Mouse (Mus musculus): ENCODE data around the gene Mapk8ip1. TPM values are rescaled to one million over a fixed set of nuclear protein-coding genes. Genes with fewer than 3 reads are reported as not detected.

Mapk8ip1 gene
- polyA plus RNA-seq, 1 experiment from 2014 or later, result 6.8 TPM

DNA sequence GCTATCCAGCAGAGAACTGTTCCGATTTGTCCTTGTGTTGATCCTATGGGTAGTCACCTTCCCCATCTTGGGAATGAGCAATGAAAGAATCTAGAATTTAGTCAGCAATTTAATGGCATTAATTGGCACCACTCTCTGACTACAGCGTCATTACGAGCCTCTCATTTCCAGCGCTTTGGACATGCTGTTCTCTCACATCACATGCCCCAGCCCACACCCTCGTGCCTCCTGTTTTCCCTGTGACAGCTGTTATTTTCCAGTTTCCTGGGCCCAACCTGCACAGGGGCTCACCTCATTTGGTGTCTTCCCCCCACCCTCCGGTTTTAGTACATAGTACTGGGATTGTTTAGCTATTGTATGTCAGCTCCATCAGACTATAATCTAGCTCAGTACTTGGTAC lies 34.0 kb upstream of the Mapk8ip1 start:
- H3K4me2 ChIP-seq, result peak overlapping the region; percentile 89; the same call in 1 of the 2 replicates
- H3K9ac ChIP-seq, result no peak overlapping the region
- peaks cover 35% of the 10 kb centered on the region for H3K4me1 ChIP-seq (replicated peaks)
- no peak for ATAC-seq (ENCODE audit: insufficient number of reproducible peaks, low FRiP score)
- no peak overlapping the region for H3K4me3 ChIP-seq
- WGBS, result 59% methylated on average over 6 of the region's 6 CpGs
- H3K9me3 ChIP-seq (replicated peaks), result no peaks in the 10 kb centered on the region
- no peaks in the 10 kb centered on the region for H3K36me3 ChIP-seq
- H3K27me3 ChIP-seq (replicated peaks), result peaks cover 5% of the 10 kb centered on the region; the same call in 1 of the 2 replicates
- H3K27ac ChIP-seq (ENCODE audit: poor library complexity, severe bottlenecking), result no peak overlapping the region

- no peaks in the 10 kb centered on the region for H3K27me3 ChIP-seq (replicated peaks)
- no peak for ATAC-seq (ENCODE audit: insufficient number of reproducible peaks, low FRiP score)
- H3K9me3 ChIP-seq (replicated peaks), result no peaks in the 10 kb centered on the region
- no peak overlapping the region for H3K27ac ChIP-seq (ENCODE audit: poor library complexity, severe bottlenecking)
- H3K4me1 ChIP-seq (replicated peaks), result peaks cover 41% of the 10 kb centered on the region
- peak overlapping the region; percentile 88 for H3K4me3 ChIP-seq
- peak overlapping the region; percentile 89 for H3K4me2 ChIP-seq
- no peaks in the 10 kb centered on the region for H3K36me3 ChIP-seq
- H3K9ac ChIP-seq, result peak overlapping the region; percentile 29; the same call in 1 of the 2 replicates
- whole genome bisulfite sequencing, result 11% methylated on average over 12 of the region's 12 CpGs
Measured at GRCm38 (mm10) chr2:92434375-92434745, 33.3 kb upstream of the Mapk8ip1 start.

DNA sequence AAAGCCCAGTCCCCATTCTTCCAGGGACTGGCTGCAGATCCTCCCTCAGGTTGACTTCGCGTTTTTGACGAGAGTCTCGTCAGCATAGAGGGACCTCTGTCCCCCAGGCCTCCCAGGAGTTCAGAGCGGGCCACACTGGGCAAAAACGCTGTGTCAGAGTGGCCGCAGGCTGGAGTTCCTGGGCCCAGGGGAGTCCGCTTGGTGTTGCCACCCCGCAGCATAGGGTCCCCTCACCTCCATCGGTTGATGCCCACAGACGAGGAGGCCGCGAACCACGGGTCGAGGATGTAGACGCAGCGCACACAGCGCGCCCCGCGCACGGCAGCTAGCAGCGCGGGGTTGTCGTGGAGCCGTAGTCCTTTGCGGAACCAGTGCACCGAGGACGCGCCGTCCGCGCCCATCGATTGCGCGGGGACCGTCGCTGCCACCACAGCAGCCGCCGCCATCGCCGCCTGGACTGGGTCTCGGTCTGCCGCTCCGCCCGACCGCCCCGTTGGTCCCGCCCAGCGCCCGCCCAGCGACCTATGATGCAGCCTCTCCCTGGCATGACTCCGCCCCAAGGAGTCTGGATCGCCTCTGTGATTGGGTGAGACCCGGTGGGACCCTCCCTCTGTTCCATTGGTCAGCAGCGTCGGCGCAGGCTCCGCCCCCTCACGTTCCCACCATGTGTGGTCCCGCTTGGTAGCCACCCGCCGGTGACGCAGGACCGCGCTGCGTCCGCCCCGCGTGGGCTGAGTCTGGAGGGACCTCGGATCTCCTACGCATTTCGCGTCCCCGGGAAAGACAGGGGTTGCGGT lies 32.7 kb upstream of the Mapk8ip1 start, which contains the start of gene Cry2:
TSS of gene Cry2 (minus strand) at position 466 of the 797 bp plus-strand sequence.
- H3K27ac ChIP-seq (ENCODE audit: poor library complexity, severe bottlenecking), result peak within 1 kb of the TSS; percentile 61
- no peaks in the 10 kb centered on the region for H3K27me3 ChIP-seq (replicated peaks)
- H3K36me3 ChIP-seq, result no peaks in the 10 kb centered on the region
- peak within 1 kb of the TSS; percentile 91 for H3K9ac ChIP-seq
- H3K4me2 ChIP-seq, result peak within 1 kb of the TSS; percentile 89
- H3K9me3 ChIP-seq (replicated peaks), result no peaks in the 10 kb centered on the region
- H3K4me1 ChIP-seq (replicated peaks), result peaks cover 47% of the 10 kb centered on the region
- H3K4me3 ChIP-seq, result peak within 1 kb of the TSS; percentile 88
- under 1% methylated on average over 74 of the region's 76 CpGs for WGBS
- ATAC-seq (ENCODE audit: insufficient number of reproducible peaks, low FRiP score), result peak; percentile 98

DNA sequence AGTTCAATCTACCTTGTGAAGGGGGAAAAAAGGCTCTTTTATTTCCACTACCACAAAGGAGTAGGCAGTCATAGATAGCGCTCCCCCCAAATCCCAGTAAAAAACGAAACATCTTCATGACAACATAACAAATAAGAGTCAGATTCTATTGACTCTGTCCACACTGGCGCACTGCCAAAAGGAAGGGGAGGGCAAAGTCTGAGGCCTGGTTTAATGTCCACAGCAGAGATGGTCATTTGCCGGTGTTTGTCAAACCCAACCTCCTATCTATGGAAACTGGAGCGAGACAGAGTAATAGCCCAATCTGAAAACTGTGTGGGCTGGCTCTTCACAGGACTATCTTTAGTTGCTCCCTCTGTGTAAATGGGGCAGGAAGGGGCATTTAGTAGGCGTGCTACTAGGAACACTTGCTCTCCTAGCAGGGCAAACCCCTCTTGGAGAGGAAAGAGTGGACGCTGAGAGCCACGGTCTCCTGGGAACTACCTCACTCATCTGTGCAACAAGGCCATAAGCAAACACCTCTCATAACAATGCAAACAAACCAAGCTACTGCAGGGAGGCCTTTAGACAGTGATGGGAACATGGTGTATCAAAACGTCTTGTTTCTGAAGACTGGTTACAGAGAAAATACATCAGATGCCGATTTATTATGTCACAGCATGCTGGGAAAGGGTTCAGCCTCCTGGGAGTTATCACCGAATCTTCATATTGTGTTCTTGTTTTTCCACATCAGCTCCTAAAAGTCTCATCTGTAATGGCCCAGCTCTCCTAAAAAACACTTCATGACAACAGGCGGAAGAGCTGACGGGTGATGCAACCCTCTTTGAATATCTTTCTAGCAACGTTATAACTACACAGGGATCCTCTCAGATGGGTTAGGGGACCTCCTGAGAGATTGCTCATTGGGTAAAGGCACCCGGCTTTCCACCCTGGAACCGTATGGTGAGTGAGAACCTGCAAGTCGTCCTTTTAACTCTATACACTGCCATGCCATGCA lies 31.5 kb upstream of the Mapk8ip1 start:
- H3K4me1 ChIP-seq (replicated peaks), result peaks cover 59% of the 10 kb centered on the region
- 48% methylated on average over 17 of the region's 17 CpGs for WGBS
- ATAC-seq (ENCODE audit: insufficient number of reproducible peaks, low FRiP score), result no peak
- H3K27ac ChIP-seq (ENCODE audit: poor library complexity, severe bottlenecking), result no peak overlapping the region
- H3K4me2 ChIP-seq, result peak overlapping the region; percentile 89
- H3K36me3 ChIP-seq, result no peaks in the 10 kb centered on the region
- H3K4me3 ChIP-seq, result peak overlapping the region; percentile 88
- no peaks in the 10 kb centered on the region for H3K27me3 ChIP-seq (replicated peaks)
- H3K9ac ChIP-seq, result peak overlapping the region; percentile 91
- no peaks in the 10 kb centered on the region for H3K9me3 ChIP-seq (replicated peaks)

DNA sequence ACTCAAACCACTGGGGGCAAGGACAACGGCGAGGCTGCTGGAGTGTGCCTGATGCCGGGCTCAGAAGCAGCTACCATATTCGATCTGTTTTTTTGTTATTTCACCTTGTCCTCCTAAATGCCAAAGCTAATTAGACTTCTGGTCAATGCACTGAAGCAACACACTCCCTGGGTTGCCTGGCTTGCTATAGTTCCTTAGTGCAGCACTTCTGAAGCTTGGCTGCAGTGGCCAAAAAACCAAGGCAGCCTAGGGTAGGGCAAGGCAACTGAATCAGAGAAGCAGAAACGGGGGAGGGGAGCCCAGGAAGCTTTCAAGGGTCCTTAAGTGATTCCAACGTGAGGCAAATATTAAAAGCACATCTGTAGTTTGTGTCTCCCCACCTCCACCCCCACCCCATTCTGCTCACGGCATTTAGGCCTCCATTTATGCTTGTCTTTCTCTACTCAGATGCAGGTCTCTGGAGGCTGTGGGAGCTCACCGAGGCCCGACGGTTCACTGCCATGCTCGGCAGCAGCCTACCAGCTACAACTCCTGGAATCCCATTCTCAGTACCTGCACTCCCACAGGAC lies 30.6 kb upstream of the Mapk8ip1 start:
- peak overlapping the region; percentile 91 for H3K9ac ChIP-seq
- H3K27ac ChIP-seq (ENCODE audit: poor library complexity, severe bottlenecking), result peak overlapping the region; percentile 60; the same call in 1 of the 2 replicates
- peaks cover 68% of the 10 kb centered on the region for H3K4me1 ChIP-seq (replicated peaks)
- 34% methylated on average over 11 of the region's 11 CpGs for WGBS
- H3K27me3 ChIP-seq (replicated peaks), result no peaks in the 10 kb centered on the region
- H3K4me2 ChIP-seq, result peak overlapping the region; percentile 89
- peak overlapping the region; percentile 88 for H3K4me3 ChIP-seq
- ATAC-seq (ENCODE audit: insufficient number of reproducible peaks, low FRiP score), result no peak
- H3K9me3 ChIP-seq (replicated peaks), result no peaks in the 10 kb centered on the region
- 0 out of 2 replicates have a peak, but pooled peaks cover under 1% of the 10 kb centered on the region for H3K36me3 ChIP-seq

- ATAC-seq (ENCODE audit: insufficient number of reproducible peaks, low FRiP score), result peak; percentile 34
- 56% methylated on average over 21 of the region's 21 CpGs for WGBS
- peak overlapping the region; percentile 60 for H3K27ac ChIP-seq (ENCODE audit: poor library complexity, severe bottlenecking)
- peak overlapping the region; percentile 88 for H3K4me3 ChIP-seq
- no peaks in the 10 kb centered on the region for H3K9me3 ChIP-seq (replicated peaks)
- H3K4me1 ChIP-seq (replicated peaks), result peaks cover 74% of the 10 kb centered on the region
- H3K27me3 ChIP-seq (replicated peaks), result no peaks in the 10 kb centered on the region
- peaks cover 7% of the 10 kb centered on the region; the same call in 1 of the 2 replicates for H3K36me3 ChIP-seq
- peak overlapping the region; percentile 89 for H3K4me2 ChIP-seq
- H3K9ac ChIP-seq, result peak overlapping the region; percentile 91
Measured at GRCm38 (mm10) chr2:92430723-92431541, 29.9 kb upstream of the Mapk8ip1 start.

DNA sequence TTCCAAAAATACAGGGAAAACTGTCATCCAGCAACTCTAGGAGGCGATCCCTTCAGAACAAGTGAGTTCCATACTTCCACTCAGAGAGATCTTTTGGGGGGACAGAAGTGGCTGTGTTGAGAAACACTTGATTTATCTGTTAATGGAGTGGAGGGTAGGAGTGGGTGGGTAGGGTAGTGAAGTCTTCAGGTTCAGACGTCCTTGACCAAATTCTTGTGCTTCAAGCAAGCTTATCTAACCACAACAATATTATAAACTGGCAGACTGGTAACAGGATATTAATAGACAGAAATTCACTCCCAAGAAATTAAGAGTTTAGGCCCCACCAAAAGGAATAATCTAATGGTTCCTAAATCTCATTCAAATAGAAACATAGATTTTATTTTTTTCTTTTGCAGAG lies 29.0 kb upstream of the Mapk8ip1 start:
- H3K9me3 ChIP-seq (replicated peaks), result no peaks in the 10 kb centered on the region
- 59% methylated on average over 2 of the region's 2 CpGs for WGBS
- H3K4me1 ChIP-seq (replicated peaks), result peaks cover 83% of the 10 kb centered on the region
- H3K4me2 ChIP-seq, result 0 out of 2 replicates have a peak overlapping the region, but pooled peaks have one; percentile 1
- H3K9ac ChIP-seq, result no peak overlapping the region
- ATAC-seq (ENCODE audit: insufficient number of reproducible peaks, low FRiP score), result no peak
- H3K4me3 ChIP-seq, result no peak overlapping the region
- H3K27ac ChIP-seq (ENCODE audit: poor library complexity, severe bottlenecking), result no peak overlapping the region
- H3K27me3 ChIP-seq (replicated peaks), result no peaks in the 10 kb centered on the region
- peaks cover 9% of the 10 kb centered on the region; the same call in 1 of the 2 replicates for H3K36me3 ChIP-seq

DNA sequence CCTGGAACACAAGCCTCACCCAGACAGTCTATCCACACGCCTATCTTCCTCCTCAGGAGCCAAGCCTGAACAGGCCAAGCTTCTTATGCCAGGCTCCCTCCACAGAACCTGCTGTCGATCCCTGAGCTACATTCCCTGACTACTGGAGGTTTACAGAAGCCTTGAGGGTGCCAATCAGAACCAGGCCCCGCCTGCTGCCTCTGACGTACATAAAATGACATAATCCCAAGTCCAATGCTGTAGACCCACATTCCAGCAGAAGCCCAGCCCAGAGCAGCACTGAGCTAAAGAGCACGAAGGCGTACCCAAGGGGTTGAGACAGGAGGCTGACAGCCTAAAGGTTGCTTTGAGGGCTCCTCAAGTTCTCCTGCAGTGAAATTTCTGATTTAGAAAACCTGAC lies 26.8 kb upstream of the Mapk8ip1 start:
- no peak overlapping the region for H3K9ac ChIP-seq
- WGBS, result 31% methylated on average over 6 of the region's 6 CpGs
- no peak overlapping the region for H3K4me2 ChIP-seq
- H3K4me3 ChIP-seq, result no peak overlapping the region
- H3K27ac ChIP-seq (ENCODE audit: poor library complexity, severe bottlenecking), result peak overlapping the region; percentile 10; the same call in 1 of the 2 replicates
- H3K27me3 ChIP-seq (replicated peaks), result no peaks in the 10 kb centered on the region
- H3K36me3 ChIP-seq, result peaks cover 18% of the 10 kb centered on the region
- peaks cover 94% of the 10 kb centered on the region for H3K4me1 ChIP-seq (replicated peaks)
- no peaks in the 10 kb centered on the region for H3K9me3 ChIP-seq (replicated peaks)
- ATAC-seq (ENCODE audit: insufficient number of reproducible peaks, low FRiP score), result peak; percentile 51; the same call in 1 of the 2 replicates

- no peak overlapping the region for H3K4me3 ChIP-seq
- peaks cover 33% of the 10 kb centered on the region for H3K36me3 ChIP-seq
- peak overlapping the region; percentile 59; the same call in 1 of the 2 replicates for H3K27ac ChIP-seq (ENCODE audit: poor library complexity, severe bottlenecking)
- peak overlapping the region; percentile 24; the same call in 1 of the 2 replicates for H3K9ac ChIP-seq
- 76% methylated on average over 3 of the region's 3 CpGs for WGBS
- H3K27me3 ChIP-seq (replicated peaks), result no peaks in the 10 kb centered on the region
- H3K9me3 ChIP-seq (replicated peaks), result no peaks in the 10 kb centered on the region
- no peak for ATAC-seq (ENCODE audit: insufficient number of reproducible peaks, low FRiP score)
- H3K4me1 ChIP-seq (replicated peaks), result peaks cover 80% of the 10 kb centered on the region
- H3K4me2 ChIP-seq, result no peak overlapping the region
Measured at GRCm38 (mm10) chr2:92426426-92426825, 25.4 kb upstream of the Mapk8ip1 start.

GRCm38 (mm10) chr2:92425366-92425765 lies 24.3 kb upstream of the Mapk8ip1 start:
- peaks cover 43% of the 10 kb centered on the region for H3K36me3 ChIP-seq
- H3K9me3 ChIP-seq (replicated peaks), result no peaks in the 10 kb centered on the region
- no peak overlapping the region for H3K4me3 ChIP-seq
- peak overlapping the region; percentile 92 for H3K27ac ChIP-seq (ENCODE audit: poor library complexity, severe bottlenecking)
- no peak overlapping the region for H3K9ac ChIP-seq
- no peaks in the 10 kb centered on the region for H3K27me3 ChIP-seq (replicated peaks)
- H3K4me2 ChIP-seq, result no peak overlapping the region
- 86% methylated on average over 4 of the region's 4 CpGs for WGBS
- ATAC-seq (ENCODE audit: insufficient number of reproducible peaks, low FRiP score), result no peak
- peaks cover 69% of the 10 kb centered on the region for H3K4me1 ChIP-seq (replicated peaks)

All from heart, embryonic 12.5 days (tissue).